Mouse (Mus musculus) frontal cortex, postnatal 10 days (tissue): ENCODE measurements at regions not wholly inside any gene's neighbourhood (a gene's known extent, or its start where the extent isn't known, plus 50 kb on each side); places are given as distances from the start of the nearest gene placed in this dataset.

ENCODE experiments used
- DNase-seq, 2 experiments: peaks; one replicate each; pipeline ENCODE4 v3.0.0; 2022; ENCODE audit warnings: low spot score in 2 of 2, mixed read lengths in 1 of 2

GRCm38 (mm10) chr14:106052585-106053551 lies 53.1 kb upstream of the Trim52 start:
- DNase-seq: no peak
